Mouse (Mus musculus): Measurements from ENCODE around the gene Klhl31. TPM values are rescaled to one million over a fixed set of nuclear protein-coding genes. Genes with fewer than 3 reads are reported as not detected.

Gene Klhl31
- total RNA-seq, 2 experiments from 2014 or later: 0.05 to 0.07 TPM

DNA sequence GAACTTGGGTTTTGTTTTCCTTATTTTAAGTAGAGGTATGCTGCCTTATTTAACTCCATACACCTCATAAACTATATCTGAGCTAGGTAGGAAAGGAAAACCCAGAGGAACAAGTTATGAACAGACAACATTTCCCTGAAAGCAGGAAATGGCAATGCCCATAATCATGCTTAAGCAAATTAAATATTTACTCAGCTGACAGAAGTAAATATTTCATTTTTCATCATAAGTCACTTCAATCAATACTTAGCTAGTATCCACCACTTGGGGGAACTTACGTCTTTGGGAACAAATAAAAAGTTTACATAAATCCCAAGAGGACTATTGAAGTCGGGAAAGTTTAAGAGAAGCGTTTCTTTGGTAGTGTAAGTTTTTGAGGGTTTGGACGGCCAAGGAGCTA, 67.2 kb downstream of the Klhl31 start:
- DNase-seq (ENCODE audit: low spot score in 2 of 2): no peak

DNA sequence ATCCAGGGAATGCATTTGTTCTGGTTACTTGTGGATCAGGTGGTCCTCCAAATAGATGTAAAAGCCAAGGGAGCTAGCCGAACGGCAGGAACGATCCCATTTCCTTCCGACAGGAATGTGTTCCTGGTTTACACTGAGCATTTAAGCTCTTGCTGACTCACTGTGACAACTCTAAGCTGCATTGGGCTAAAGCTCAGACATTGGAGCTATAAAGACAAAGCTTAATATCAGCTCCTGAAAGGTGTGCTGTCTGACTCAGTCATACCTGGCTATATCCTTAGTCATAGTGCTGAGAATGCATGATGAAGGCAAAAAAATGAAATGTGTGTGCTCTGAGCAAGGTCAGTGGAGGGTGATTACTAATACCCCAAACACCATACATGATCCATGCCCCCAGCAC, 67.8 kb downstream of the Klhl31 start:
- no peak for DNase-seq (ENCODE audit: low spot score in 2 of 2)

DNA sequence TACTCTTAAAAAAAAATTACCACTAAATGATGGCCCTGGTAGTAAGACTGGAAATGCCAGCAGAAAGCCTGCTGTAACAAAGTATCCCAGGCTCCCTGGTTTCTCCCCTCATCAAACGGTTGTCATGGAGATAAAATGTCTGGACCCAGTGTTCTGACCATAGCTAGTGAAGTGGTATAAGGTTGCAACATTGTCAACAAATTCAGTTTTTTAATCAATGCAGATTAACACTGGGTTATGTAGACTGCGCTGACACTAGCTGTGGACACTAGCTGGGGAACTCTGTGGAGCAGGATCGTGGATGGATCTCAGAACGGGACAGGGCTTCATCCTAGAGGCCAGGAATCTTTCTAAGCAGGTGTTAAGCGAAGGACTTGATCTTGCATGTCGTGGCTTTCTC, 70.2 kb downstream of the Klhl31 start:
- no peak for DNase-seq (ENCODE audit: low spot score in 2 of 2)

DNA sequence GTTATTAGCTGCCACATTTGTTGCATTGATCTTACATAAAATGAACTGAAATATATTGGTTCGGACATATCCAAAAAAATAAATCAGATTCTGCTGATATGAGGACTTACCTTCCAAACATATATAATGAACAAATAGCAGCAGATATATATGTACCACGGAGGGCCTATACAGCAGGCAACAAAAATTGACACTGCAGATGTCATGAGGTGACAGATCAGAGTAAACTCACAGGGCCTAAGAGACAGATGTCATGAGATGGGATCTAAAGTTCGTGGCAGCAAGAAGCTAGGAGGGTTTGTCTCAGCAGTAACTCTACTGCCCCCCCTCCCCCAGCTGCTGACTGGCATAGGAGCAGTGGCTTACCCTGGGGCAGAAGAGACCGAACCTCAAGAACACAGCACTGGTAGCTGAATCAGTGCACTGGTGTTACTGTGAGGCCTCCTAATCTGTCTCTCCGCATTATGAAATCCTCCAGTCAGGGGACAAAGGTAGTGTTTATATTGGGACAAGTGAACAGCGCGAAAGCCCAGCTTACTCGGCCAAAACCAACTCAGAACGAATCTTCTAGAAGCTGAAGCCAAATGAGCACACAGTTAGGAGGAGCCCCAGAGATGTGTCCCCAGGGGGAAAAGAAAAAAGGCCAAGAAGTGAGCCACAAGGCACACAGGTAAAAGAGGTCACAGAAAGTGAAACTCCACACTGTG, 71.3 kb downstream of the Klhl31 start:
- no peak for DNase-seq (ENCODE audit: low spot score in 2 of 2)

DNA sequence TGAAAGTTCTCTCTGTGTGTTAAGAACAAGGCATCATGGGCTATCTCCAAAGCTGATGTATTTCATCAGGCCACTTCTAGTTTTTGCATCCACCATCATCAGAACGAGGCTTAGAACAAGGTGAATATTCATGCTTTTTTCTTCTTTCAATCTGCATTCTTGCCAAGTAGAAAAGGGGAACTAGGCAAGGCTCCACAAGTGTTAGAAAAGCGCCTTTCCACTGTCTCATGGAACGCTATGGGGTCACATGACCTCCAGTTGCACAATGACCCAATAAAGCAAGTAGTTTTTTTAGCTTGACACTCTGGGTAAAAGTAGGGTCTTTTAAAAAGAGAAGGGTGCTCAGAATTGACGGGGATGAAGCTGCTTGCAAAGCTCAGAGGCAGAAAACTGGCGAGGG, 72.7 kb downstream of the Klhl31 start:
- DNase-seq (ENCODE audit: low spot score in 2 of 2): no peak

Other genes starting within 250 kb of the Klhl31 start
- gene Lrrc1, start 91.6 kb upstream of the Klhl31 start, total RNA-seq (2021): 1 to 10 TPM; 5.3 to 8.3 TPM
- gene Gclc, start 118.0 kb downstream of the Klhl31 start, total RNA-seq (2021): 10 to 100 TPM; 44.0 to 49.5 TPM